Mouse (Mus musculus) neutrophil, adult 5-6 weeks (primary cell): ENCODE data around the gene Zfp445. TPM values are rescaled to one million over a fixed set of nuclear protein-coding genes. Genes with fewer than 3 reads are reported as not detected.

Experiments used
- ATAC-seq: fragments of 151-379, 151-347 bp; 2 replicates; pipeline ENCODE4 v1.8.0; 2017; ENCODE audit warnings: mild to moderate bottlenecking, moderate TSS enrichment; ENCODE audit not compliant: insufficient number of reproducible peaks, poor library complexity, low FRiP score, severe bottlenecking; ENCODE audit errors: extremely low read depth
- total RNA-seq: library from RNA; stranded (forward); fragments of 200-1000 nt; gene quantifications from 2 replicates; pipeline ENCODE4 v1.2.3, GENCODE M21; 2017

The Zfp445 gene
- total RNA-seq, 1 experiment from 2014 or later: 106 TPM

DNA sequence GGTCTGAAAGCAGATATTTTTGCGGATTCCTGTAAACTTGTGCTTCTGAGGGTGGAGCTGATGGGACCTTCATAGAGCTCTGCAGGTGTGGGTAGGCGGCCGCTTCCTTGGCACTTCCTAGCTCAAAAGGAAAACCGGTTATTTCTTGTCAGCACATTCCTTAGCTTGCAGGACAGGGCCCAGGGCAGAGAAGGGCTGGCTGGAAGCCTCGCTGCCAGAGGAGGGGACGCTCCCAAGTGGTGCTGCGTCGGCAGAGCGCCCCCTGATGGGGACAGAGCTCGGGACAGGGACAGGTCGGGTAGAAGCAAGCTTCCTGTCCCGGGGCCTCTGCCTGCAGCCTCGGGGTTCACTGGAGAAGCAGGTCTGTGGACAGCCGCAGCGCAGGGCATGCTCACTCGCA lies 28.1 kb downstream of the Zfp445 start:
- ATAC-seq: no peak

DNA sequence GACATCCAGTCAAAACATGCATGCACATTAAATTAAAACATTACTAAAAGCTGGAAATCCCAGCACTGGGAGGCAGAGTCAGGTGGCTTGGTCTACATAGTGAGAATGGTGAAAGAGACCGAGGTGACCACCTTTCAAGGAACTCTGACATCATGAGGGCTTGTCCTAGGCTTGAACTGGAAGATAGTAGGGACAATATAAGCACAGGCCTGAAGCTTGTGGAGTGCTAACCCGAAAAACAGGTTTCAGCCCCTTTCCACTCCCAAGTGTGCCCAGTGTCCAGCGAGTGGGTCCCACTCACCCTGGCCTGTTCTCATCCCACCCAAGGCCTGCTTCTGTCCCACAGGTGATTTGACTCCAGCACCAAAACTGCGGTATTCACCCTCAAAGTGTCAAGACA lies 28.6 kb downstream of the Zfp445 start:
- no peak for ATAC-seq

DNA sequence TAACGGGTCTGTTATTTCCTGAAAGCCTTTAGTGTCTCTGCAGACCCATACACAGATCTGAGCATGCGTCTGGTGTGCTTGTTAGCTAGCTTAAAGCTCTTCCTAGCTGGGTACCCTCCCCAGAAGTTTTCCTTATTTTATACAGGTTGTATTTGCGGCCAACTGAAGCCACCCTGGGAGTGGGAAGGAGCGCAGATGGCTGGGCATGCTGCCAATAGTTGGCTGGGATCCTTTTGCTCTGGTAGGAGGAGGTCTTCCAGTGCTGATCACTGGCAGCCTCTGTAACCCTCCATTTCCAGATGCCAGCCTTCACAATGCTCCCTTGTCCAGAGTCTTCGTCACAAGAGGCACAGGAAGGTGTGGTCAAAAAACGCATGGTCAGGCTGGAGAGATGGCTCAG lies 29.0 kb downstream of the Zfp445 start:
- ATAC-seq: no peak

DNA sequence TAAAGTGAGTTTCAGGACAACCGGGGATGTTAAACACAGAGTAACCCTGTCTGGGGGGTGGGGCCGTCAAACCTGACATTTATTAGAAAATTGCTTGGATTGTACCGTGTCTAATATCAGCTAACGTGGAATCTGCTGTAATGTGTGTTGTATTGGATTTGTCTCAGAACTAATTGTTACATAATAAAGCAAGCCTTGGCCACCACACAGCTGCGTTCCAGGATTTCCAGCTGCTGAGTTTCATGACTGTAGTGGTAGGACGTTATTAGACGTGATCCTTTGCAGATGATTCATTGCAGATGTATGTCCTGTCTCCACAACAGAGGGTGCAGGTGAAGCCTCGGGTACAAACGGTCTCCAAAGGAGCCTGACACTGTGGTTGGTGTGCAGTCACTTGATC lies 29.7 kb downstream of the Zfp445 start:
- ATAC-seq: no peak

DNA sequence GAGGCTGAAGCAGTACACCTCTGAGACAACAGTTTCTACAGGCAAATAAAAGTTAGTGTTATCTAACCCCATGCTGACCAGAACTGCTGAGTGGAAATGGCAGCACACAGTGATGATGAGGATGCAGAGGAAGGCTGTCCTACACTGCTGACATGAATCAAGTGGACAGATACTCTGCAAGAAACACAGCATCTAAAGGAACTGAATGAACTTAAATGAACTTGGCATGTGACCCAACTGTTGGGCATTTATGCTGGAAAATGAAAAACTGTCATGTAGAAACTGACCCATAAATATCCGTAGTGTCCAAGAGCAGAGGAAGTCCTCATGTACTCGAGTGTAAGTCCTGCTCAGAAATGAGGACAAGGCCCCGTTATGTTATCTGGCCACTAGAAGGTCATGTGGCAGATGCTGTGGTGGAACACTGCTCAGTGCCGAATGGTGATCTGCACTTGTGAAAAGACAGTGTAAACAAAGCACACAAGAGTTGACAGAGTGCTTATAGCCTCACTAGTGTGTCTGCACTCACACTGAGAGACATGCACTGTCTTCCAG lies 35.9 kb downstream of the Zfp445 start:
- ATAC-seq: no peak

DNA sequence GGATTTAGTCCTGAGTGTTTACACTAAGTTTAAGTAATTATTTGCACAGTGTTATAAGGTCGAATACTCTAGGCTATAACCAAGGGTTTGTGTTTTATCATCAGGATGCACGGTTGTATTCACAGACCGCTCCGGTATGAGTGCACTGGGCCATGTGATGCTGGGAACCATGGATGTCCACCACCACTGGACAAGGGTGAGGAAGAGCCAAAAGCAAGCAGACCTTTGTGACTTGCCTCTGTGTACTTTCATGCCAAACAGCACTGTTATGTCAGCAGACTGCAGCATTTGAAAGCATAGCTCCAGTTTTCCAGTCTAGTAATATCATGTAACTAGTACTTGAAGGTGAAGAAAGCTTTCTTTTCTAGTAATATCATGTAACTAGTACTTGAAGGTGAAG lies 39.1 kb downstream of the Zfp445 start:
- ATAC-seq: no peak

DNA sequence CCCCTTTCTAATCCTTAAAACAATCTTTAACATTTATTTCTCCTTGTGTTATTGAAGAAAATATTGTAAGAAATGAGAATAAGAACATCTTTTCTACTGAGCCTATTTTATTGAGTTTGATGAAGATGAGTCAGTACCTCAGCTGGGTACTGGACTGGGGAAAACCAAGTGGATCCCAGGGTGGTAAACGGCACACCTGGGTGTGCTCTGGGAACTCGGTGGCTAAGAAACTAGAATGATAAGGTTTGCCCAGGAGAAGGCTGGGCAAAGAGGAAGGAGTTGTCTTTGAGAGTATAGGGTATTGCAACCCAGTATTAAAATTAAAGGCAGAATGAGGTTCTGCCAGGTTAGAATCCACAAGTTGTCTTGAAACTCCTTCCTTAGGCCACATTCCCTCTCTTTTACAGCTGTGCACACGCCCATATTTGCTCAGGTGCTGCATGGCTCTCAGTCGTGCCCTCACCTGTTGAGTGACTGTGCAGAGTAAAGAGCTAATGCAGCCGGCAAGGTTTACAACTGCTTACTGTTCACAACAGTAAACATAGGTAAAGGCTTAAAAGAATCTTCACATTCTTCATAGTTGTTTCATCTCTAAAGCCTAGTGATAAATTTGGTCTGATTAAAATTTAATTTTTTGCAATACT lies 42.3 kb downstream of the Zfp445 start:
- ATAC-seq: no peak

DNA sequence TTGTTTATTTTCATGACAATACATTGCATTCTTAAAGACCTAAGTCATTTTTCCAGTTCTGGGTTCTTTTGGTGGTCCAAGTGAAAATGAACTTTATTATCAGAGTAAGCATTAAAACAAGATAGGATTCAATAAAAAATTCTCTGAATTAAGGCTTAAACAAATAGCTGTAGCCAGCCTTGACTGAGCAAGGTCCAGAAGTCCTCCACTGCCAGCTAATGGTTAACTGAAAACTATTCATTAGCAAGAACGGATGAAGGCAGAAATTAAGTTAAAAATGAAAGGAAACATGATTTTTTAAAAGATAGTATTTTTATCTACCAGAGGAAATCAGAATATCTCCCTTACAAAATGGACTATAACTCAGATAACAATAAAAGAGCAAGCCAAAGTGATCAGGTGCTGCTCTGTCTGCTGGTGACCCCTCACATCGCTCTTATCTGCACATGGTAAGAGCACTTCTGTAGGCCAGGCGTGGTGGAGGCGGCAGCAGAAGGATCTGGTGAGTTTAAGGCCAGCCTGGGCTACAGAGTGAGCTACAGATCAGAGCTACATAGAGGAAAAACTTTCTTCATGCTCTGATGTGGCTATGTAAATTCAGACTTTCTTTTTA lies 50.5 kb downstream of the Zfp445 start:
- ATAC-seq: no peak

DNA sequence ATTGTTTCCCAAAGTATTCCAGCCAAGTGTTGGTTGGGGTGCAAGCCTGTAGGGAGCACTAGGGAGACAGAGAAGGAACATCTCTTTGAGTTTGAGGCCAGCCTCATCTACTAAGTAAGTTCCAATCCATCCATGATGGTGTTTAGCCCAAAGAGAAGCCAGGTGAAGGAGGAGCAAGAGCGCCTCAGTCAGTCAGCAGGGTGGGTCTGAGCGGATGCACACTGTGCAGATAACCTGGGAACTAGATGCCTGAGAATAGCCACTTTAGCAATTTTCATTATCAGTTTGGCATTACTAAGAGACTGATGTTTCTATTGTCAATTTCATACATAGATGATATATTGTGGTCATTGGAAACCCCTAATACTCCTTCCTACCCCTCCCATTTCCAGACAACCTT lies 51.0 kb downstream of the Zfp445 start:
- ATAC-seq: no peak

DNA sequence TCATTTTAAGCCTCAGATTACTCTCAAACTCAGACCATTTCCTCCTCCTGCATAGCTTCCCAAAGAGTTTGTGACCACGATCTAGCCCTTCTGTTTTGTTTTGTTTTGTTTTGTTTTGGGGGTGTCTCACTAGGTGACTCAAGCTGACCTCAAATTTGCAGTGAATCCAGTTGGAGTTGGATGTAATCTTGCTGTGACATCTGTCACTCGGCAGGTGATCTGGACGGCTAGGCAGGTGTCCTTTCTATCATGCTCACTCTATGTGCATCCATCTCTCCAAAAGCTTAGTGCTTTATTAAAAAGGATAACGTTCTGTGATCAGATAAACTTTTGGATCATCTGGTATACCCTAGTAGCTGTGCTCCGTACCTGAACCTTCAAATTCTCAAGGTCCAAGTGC lies 53.4 kb downstream of the Zfp445 start:
- no peak for ATAC-seq

DNA sequence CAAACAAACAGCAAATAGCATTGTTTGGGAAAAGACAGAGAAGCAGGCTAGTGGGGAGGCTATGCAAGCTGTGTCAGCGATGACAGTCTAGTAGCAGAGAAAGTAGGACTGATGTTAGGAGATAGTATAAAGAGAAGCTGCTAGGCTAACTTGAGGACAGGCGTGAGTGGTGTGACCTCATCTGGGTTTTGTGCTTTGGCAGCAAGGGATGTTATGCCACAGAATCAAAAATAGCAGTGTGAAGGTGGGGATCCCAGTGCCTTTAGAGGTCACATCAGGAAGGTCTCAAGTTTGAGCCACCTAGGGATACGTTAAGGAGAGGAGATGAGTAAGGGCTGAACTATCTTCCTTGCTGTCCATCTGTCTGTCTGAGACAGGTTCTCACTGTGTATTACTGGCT lies 55.6 kb downstream of the Zfp445 start:
- ATAC-seq: no peak

DNA sequence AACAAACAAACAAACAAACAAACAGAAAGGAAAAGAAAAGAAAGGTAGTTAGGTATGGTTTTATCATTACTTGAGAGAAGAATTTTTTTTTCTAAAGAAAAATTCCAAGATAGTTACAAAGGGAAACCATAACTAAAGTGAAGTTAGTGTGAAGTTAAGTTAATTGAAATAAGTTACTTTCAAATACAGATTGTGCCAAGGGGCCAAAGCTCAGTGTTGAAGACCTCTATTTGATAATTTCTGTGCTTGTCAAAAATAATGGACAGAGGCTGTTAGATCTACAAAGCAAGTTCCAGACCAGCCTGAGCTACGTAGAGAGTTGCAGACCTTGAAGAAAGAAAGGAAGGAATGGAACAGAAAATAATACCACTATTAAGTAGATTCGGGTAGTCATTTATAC lies 58.6 kb downstream of the Zfp445 start:
- ATAC-seq: no peak

DNA sequence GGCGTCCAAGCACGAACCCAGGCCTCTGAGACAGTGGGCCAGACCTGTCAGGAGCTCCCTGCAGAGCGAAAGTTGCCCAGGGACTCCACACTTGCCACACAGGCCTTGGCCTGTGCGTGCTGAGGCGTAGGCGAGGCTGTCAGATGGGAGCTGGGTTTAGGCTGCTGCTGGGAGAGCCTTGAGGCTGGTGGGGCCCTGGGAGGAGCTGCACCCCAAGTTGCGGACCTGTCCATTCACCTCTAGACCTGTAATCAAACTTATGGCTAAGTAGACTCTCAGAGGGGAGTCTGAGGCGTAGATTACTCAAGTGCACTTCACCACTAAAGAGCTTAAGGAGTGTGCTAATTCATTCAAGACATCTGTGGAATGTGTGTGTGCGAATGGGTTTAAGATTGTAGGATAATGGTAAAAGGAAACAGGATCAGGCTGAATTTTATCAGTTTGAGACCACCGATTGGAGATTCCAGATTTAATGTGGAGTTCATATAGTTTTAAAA lies 59.9 kb downstream of the Zfp445 start:
- no peak for ATAC-seq

DNA sequence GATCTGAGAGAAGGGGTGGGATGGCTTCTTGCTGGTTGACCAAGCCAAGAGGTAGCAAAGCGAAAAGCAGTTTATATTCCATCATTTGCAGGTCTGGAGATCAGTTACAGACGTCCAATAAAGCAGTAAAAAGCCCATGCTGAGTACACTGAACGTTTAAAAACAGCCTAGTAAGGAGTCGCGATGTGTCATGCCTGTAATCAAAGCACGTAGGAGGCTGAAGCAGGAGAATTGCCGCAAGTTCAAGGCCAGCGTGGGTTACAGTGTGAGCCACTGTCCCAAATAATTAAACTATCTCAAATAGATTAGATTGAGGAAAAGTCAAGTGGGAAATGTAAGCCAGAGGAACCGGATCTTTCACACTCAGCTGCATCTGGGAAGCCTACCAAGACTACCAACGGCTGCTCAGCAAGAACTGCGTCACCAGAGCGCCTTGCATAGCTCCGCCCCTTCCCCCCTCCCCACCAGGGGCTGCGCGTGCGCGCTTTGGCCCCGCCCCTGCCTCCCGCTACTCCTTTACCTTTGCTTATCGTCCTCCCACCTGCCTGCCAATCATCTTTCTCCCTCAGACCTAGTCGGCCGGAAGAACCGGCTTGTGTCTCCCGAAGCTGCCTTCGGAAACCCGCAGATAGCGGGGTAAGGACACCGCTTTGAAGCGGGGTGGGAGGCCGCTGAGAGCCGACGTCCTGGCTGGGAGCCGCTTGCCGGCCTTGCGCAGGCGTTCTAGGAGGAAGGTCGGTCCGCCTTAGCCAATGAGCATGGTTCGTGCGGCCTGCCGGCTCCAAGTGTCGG lies 60.6 kb downstream of the Zfp445 start, which contains the start of gene Tcaim:
Gene Tcaim (plus strand): TSS at position 487 of the 792 bp plus-strand sequence.
- peak; percentile 90 for ATAC-seq

Other genes starting within 250 kb of the Zfp445 start
- gene Topaz1, start 118.7 kb downstream of the Zfp445 start, total RNA-seq: not detected in 2 replicates
- 16.3 and 20.8 TPM in 2 replicates for gene Tcaim, start 60.5 kb downstream of the Zfp445 start, total RNA-seq
- 1.0 TPM in 1 of 2 replicates, not detected in the other for gene Gm35549, start 22.0 kb downstream of the Zfp445 start, total RNA-seq
- gene Zkscan7, start 19.7 kb upstream of the Zfp445 start, total RNA-seq: 3.4 and 3.8 TPM in 2 replicates
- not detected in 2 replicates for gene Zfp105, start 57.1 kb upstream of the Zfp445 start, total RNA-seq
- 21.6 and 28.5 TPM in 2 replicates for gene 1110059G10Rik, start 85.0 kb upstream of the Zfp445 start, total RNA-seq
- gene Kif15, start 85.0 kb upstream of the Zfp445 start, total RNA-seq: 4.5 TPM in 2 replicates
- 11.9 and 12.0 TPM in 2 replicates for gene Tmem42, start 155.3 kb upstream of the Zfp445 start, total RNA-seq
- 0.61 TPM in 1 of 2 replicates, not detected in the other for gene Tgm4, start 168.7 kb upstream of the Zfp445 start, total RNA-seq
- gene Zdhhc3, start 247.2 kb upstream of the Zfp445 start, total RNA-seq: 26.5 and 27.1 TPM in 2 replicates
- 35.0 and 42.7 TPM in 2 replicates for gene Exosc7, start 247.2 kb upstream of the Zfp445 start, total RNA-seq